Mouse (Mus musculus) heart, embryonic 12.5 days (tissue): ENCODE measurements around the gene Slc34a3. TPM values are rescaled to one million over a fixed set of nuclear protein-coding genes. Genes with fewer than 3 reads are reported as not detected.
"Not testable (repeated sequence)": the region's sequence is repeated elsewhere in the genome, so short reads cannot be mapped to it uniquely, and the experiment has no call there.

Experiments used
- ATAC-seq: fragments of 200-750 bp; cut with Nextera tagmentation; 2 replicates; pipeline ENCODE4 v1.8.0; 2017; ENCODE audit warnings: moderate TSS enrichment, moderate library complexity; ENCODE audit not compliant: insufficient number of reproducible peaks, low FRiP score
- H3K27ac ChIP-seq: fragments of 300-500 bp; sonication (generic); 2 replicates; pipeline ENCODE4 v1.5.1; 2016; ENCODE audit warnings: mild to moderate bottlenecking, moderate library complexity; ENCODE audit not compliant: poor library complexity, severe bottlenecking
- H3K27me3 ChIP-seq: fragments of 300-500 bp; sonication (generic); replicated peaks from 2 replicates; pipeline ENCODE4 v1.6.1; 2016; ENCODE audit warnings: mild to moderate bottlenecking, moderate library complexity
- H3K36me3 ChIP-seq: fragments of 300-500 bp; sonication (generic); 2 replicates; pipeline ENCODE4 v1.6.1; 2016; ENCODE audit warnings: mild to moderate bottlenecking, moderate library complexity
- H3K4me1 ChIP-seq: fragments of 300-500 bp; sonication (generic); replicated peaks from 2 replicates; pipeline ENCODE4 v1.6.1; 2016; ENCODE audit warnings: mild to moderate bottlenecking
- H3K4me2 ChIP-seq: fragments of 300-500 bp; sonication (generic); 2 replicates; pipeline ENCODE4 v1.6.1; 2016; ENCODE audit warnings: mild to moderate bottlenecking, moderate library complexity
- H3K4me3 ChIP-seq: fragments of 300-500 bp; sonication (generic); 2 replicates; pipeline ENCODE4 v1.5.1; 2016; ENCODE audit warnings: mild to moderate bottlenecking
- H3K9ac ChIP-seq: fragments of 300-500 bp; sonication (generic); 2 replicates; pipeline ENCODE4 v1.6.1; 2016; ENCODE audit warnings: mild to moderate bottlenecking, moderate library complexity
- H3K9me3 ChIP-seq: fragments of 300-500 bp; sonication (generic); replicated peaks from 2 replicates; pipeline ENCODE4 v1.6.1; 2016; ENCODE audit warnings: mild to moderate bottlenecking, moderate library complexity
- WGBS: fragments of 180-500 bp; shearing (Covaris S2); methylation state at CpG from one replicate; pipeline ENCODE4 v1.1.7; 2016; 5-methylcytosine and 5-hydroxymethylcytosine counted together
- polyA plus RNA-seq: library from polyadenylated mRNA; unstranded; fragments of >200 nt; fragmentation: Nextera tagmentation; extraction: Ambion mirVana; gene quantifications from 2 replicates; pipeline ENCODE4 v1.2.1, GENCODE M21; 2016

Slc34a3 gene
- polyA plus RNA-seq, 1 experiment from 2014 or later: not detected

- peak overlapping the region; percentile 77 for H3K4me3 ChIP-seq
- H3K4me2 ChIP-seq: peak overlapping the region; percentile 93
- H3K4me1 ChIP-seq: peaks cover 43% of the 10 kb centered on the region
- H3K36me3 ChIP-seq: peaks cover 10% of the 10 kb centered on the region
- H3K27me3 ChIP-seq: peaks cover 18% of the 10 kb centered on the region
- peak overlapping the region; percentile 17; the same call in 1 of the 2 replicates for H3K9ac ChIP-seq
- 77% methylated on average over 5 of the region's 5 CpGs for WGBS
- no peaks in the 10 kb centered on the region for H3K9me3 ChIP-seq
- no peak overlapping the region for H3K27ac ChIP-seq
- no peak for ATAC-seq
These were observed 30.1 kb upstream of the Slc34a3 start for GRCm38 (mm10) chr2:25264286-25264660.

GRCm38 (mm10) chr2:25263623-25264285 lies 29.6 kb upstream of the Slc34a3 start:
- H3K4me3 ChIP-seq: peak overlapping the region; percentile 77
- H3K27me3 ChIP-seq: peaks cover 18% of the 10 kb centered on the region
- no peaks in the 10 kb centered on the region for H3K9me3 ChIP-seq
- H3K4me1 ChIP-seq: peaks cover 43% of the 10 kb centered on the region
- H3K4me2 ChIP-seq: peak overlapping the region; percentile 93
- ATAC-seq: no peak
- H3K9ac ChIP-seq: peak overlapping the region; percentile 74
- H3K27ac ChIP-seq: no peak overlapping the region
- H3K36me3 ChIP-seq: 0 out of 2 replicates have a peak, but pooled peaks cover 5% of the 10 kb centered on the region
- 23% methylated on average over 12 of the region's 12 CpGs for WGBS

- no peaks in the 10 kb centered on the region for H3K9me3 ChIP-seq
- under 1% methylated on average over 80 of the region's 82 CpGs for WGBS
- H3K27ac ChIP-seq: no peak overlapping the region
These were observed 28.8 kb upstream of the Slc34a3 start for GRCm38 (mm10) chr2:25262795-25263622.

GRCm38 (mm10) chr2:25262291-25262767 lies 28.2 kb upstream of the Slc34a3 start, which contains the start of gene Tprn:
Tprn (plus strand) TSS chr2:25262618.
- H3K27me3 ChIP-seq: peaks cover 18% of the 10 kb centered on the region
- WGBS: under 1% methylated on average over 39 of the region's 39 CpGs
- no peaks in the 10 kb centered on the region for H3K9me3 ChIP-seq
- ATAC-seq: peak; percentile 97
- H3K36me3 ChIP-seq: no peaks in the 10 kb centered on the region
- peak within 1 kb of the TSS; percentile 77 for H3K4me3 ChIP-seq
- H3K4me2 ChIP-seq: peak within 1 kb of the TSS; percentile 93
- H3K27ac ChIP-seq: no peak within 1 kb of the TSS
- H3K9ac ChIP-seq: peak within 1 kb of the TSS; percentile 74
- peaks cover 38% of the 10 kb centered on the region for H3K4me1 ChIP-seq

More at GRCm38 (mm10) chr2:25262795-25263622, 28.8 kb upstream of the Slc34a3 start:
- ATAC-seq: peak; percentile 12
- Histone ChIP-seq H3K4me1 (peaks cover 43% of the 10 kb centered on the region), H3K9ac (peak overlapping the region; percentile 74), H3K27me3 (peaks cover 18% of the 10 kb centered on the region), H3K4me2 (peak overlapping the region; percentile 93), H3K4me3 (peak overlapping the region; percentile 77), H3K36me3 (no peaks in the 10 kb centered on the region)

- Histone ChIP-seq H3K4me2 (peak overlapping the region; percentile 93), H3K27me3 (peaks cover 18% of the 10 kb centered on the region), H3K9ac (no peak overlapping the region; the same call in 1 of the 2 replicates), H3K36me3 (no peaks in the 10 kb centered on the region), H3K4me3 (peak overlapping the region; percentile 77), H3K27ac (no peak overlapping the region), H3K9me3 (no peaks in the 10 kb centered on the region), H3K4me1 (peaks cover 34% of the 10 kb centered on the region)
- 45% methylated on average over 12 of the region's 12 CpGs for WGBS
- ATAC-seq: no peak; the same call in 1 of the 2 replicates
These were observed 27.7 kb upstream of the Slc34a3 start for GRCm38 (mm10) chr2:25261870-25262269.

- H3K4me3 ChIP-seq: no peak overlapping the region
- H3K27ac ChIP-seq: no peak overlapping the region
- ATAC-seq: no peak
These were observed 24.7 kb upstream of the Slc34a3 start for GRCm38 (mm10) chr2:25258887-25259286.

GRCm38 (mm10) chr2:25257250-25257649 lies 23.1 kb upstream of the Slc34a3 start:
- not testable (repeated sequence) for H3K4me2 ChIP-seq, H3K9me3 ChIP-seq, H3K27me3 ChIP-seq, H3K36me3 ChIP-seq, H3K9ac ChIP-seq, ATAC-seq, H3K4me3 ChIP-seq, H3K27ac ChIP-seq
- 80% methylated on average over 5 of the region's 5 CpGs for WGBS
- H3K4me1 ChIP-seq: peaks cover 17% of the 10 kb centered on the region

More at GRCm38 (mm10) chr2:25258887-25259286, 24.7 kb upstream of the Slc34a3 start:
- H3K27me3 ChIP-seq: peaks cover 6% of the 10 kb centered on the region
- peaks cover 25% of the 10 kb centered on the region for H3K4me1 ChIP-seq
- H3K9me3 ChIP-seq: no peaks in the 10 kb centered on the region
- no peaks in the 10 kb centered on the region for H3K36me3 ChIP-seq
- WGBS: 48% methylated on average over 2 of the region's 2 CpGs
- no peak overlapping the region for H3K4me2 ChIP-seq
- no peak overlapping the region for H3K9ac ChIP-seq

GRCm38 (mm10) chr2:25256443-25257109 lies 22.4 kb upstream of the Slc34a3 start:
- not testable (repeated sequence) for H3K27me3 ChIP-seq, H3K27ac ChIP-seq, ATAC-seq, H3K9me3 ChIP-seq
- peak overlapping the region; percentile 99 for H3K4me2 ChIP-seq
- H3K4me3 ChIP-seq: peak overlapping the region; percentile 71
- H3K9ac ChIP-seq: peak overlapping the region; percentile 91
- H3K4me1 ChIP-seq: peaks cover 17% of the 10 kb centered on the region
- peaks cover 12% of the 10 kb centered on the region for H3K36me3 ChIP-seq
- WGBS: 57% methylated on average over 12 of the region's 12 CpGs

- under 1% methylated on average over 39 of the region's 39 CpGs for WGBS
These were observed 21.2 kb upstream of the Slc34a3 start, which contains the start of gene Tmem203 for GRCm38 (mm10) chr2:25255284-25255779. Tmem203 (plus strand) TSS chr2:25255439.

GRCm38 (mm10) chr2:25252331-25252730 lies 18.2 kb upstream of the Slc34a3 start:
- H3K4me3 ChIP-seq: no peak overlapping the region
- peaks cover 17% of the 10 kb centered on the region for H3K4me1 ChIP-seq
- H3K9me3 ChIP-seq: no peaks in the 10 kb centered on the region
- ATAC-seq: no peak
- 78% methylated on average over 1 of the region's 1 CpGs for WGBS
- H3K4me2 ChIP-seq: no peak overlapping the region
- peaks cover 54% of the 10 kb centered on the region for H3K36me3 ChIP-seq
- no peaks in the 10 kb centered on the region for H3K27me3 ChIP-seq
- H3K9ac ChIP-seq: no peak overlapping the region
- no peak overlapping the region for H3K27ac ChIP-seq

More at GRCm38 (mm10) chr2:25255284-25255779, 21.2 kb upstream of the Slc34a3 start, which contains the start of gene Tmem203:
- H3K27me3 ChIP-seq: no peaks in the 10 kb centered on the region
- peak; percentile 89 for ATAC-seq
- H3K4me2 ChIP-seq: peak within 1 kb of the TSS; percentile 99
- peak within 1 kb of the TSS; percentile 71 for H3K4me3 ChIP-seq
- H3K36me3 ChIP-seq: peaks cover 25% of the 10 kb centered on the region
- peaks cover 17% of the 10 kb centered on the region for H3K4me1 ChIP-seq
- H3K9ac ChIP-seq: peak within 1 kb of the TSS; percentile 91
- peak within 1 kb of the TSS; percentile 55 for H3K27ac ChIP-seq
- H3K9me3 ChIP-seq: no peaks in the 10 kb centered on the region
